Mouse (Mus musculus): ENCODE data around the gene Cd63. TPM values are rescaled to one million over a fixed set of nuclear protein-coding genes. Genes with fewer than 3 reads are reported as not detected.

Cd63 gene
- polyA plus RNA-seq, 1 experiment from 2014 or later = 794 TPM

- Histone ChIP-seq H3K9ac (ENCODE audit: low read depth, low read length) (no peak overlapping the region), H3K9me3 (ENCODE audit: control insufficient read depth, low read length) (no peaks in the 10 kb centered on the region), H3K4me2 (ENCODE audit: low read depth, low read length) (no peak overlapping the region; the same call in 1 of the 2 replicates), H3K27ac (ENCODE audit: low read length) (no peak overlapping the region), H3K36me3 (ENCODE audit: control insufficient read depth, insufficient read depth, low read length) (peaks cover 4% of the 10 kb centered on the region; the same call in 1 of the 2 replicates), H3K27me3 (replicated peaks; ENCODE audit: control insufficient read depth, insufficient read depth, low read length) (no peaks in the 10 kb centered on the region), H3K4me3 (ENCODE audit: low read length) (no peak overlapping the region), H3K4me1 (ENCODE audit: control insufficient read depth, insufficient read depth, low read length) (peaks cover 10% of the 10 kb centered on the region)
- ATAC-seq = no peak
- WGBS = 89% methylated on average over 4 of the region's 4 CpGs
Measured at GRCm38 (mm10) chr10:128912268-128912667, 11.5 kb downstream of the Cd63 start.

DNA sequence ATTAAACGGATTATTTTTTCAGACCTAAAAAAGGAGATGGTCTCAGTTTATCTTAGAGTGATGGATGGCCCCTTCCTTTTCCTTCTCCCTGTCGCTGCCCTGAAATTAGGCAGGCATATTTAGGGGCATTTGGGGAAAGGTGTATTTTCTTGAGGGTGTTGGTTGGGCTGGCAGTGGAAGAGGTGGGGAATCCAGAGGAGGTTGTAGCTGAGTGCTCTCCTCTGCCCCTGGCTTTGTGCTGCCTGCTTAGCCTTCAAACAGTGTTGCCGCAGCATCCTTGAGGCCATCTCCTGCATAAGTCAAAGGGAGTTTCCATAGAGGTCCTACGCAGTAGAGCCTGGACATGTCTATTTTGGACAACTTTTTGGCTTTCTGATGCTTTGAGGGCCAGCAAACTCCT is 12.0 kb downstream of the Cd63 start:
- Histone ChIP-seq H3K4me2 (ENCODE audit: low read depth, low read length) (no peak overlapping the region; the same call in 1 of the 2 replicates), H3K9ac (ENCODE audit: low read depth, low read length) (no peak overlapping the region)

DNA sequence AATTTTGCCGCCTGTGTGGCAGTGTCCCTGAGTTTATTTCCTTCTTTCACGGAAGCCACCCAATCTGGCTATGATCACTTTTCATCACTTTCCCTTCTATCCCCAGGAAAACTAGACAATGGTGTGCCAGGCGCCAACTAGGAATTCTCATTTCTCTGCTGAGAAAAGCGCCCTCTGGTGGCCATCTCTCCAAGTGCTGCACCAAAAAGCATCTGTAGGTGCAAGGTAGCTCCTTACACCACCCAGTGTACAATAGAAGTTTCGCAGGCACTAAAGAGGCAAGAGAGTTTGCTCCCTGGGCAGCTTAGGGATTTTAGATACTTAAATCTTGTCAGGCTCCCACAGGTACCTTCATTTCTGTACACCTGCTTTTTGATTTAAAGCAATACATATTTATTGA is 12.4 kb downstream of the Cd63 start:
- peaks cover 11% of the 10 kb centered on the region; the same call in 1 of the 2 replicates for H3K36me3 ChIP-seq (ENCODE audit: control insufficient read depth, insufficient read depth, low read length)
- H3K27me3 ChIP-seq (replicated peaks; ENCODE audit: control insufficient read depth, insufficient read depth, low read length) = no peaks in the 10 kb centered on the region
- no peaks in the 10 kb centered on the region for H3K9me3 ChIP-seq (ENCODE audit: control insufficient read depth, low read length)
- no peak overlapping the region for H3K4me3 ChIP-seq (ENCODE audit: low read length)
- ATAC-seq = no peak
- H3K9ac ChIP-seq (ENCODE audit: low read depth, low read length) = no peak overlapping the region
- H3K4me1 ChIP-seq (ENCODE audit: control insufficient read depth, insufficient read depth, low read length) = peaks cover 10% of the 10 kb centered on the region
- no peak overlapping the region for H3K4me2 ChIP-seq (ENCODE audit: low read depth, low read length)
- H3K27ac ChIP-seq (ENCODE audit: low read length) = no peak overlapping the region
- WGBS = 11% methylated on average over 5 of the region's 5 CpGs

More for the DNA sequence above, 12.0 kb downstream of the Cd63 start:
- peaks cover 8% of the 10 kb centered on the region; the same call in 1 of the 2 replicates for H3K36me3 ChIP-seq (ENCODE audit: control insufficient read depth, insufficient read depth, low read length)
- H3K9me3 ChIP-seq (ENCODE audit: control insufficient read depth, low read length) = no peaks in the 10 kb centered on the region
- no peak overlapping the region for H3K4me3 ChIP-seq (ENCODE audit: low read length)
- no peak overlapping the region for H3K27ac ChIP-seq (ENCODE audit: low read length)
- 74% methylated on average over 4 of the region's 4 CpGs for WGBS
- ATAC-seq = no peak
- H3K4me1 ChIP-seq (ENCODE audit: control insufficient read depth, insufficient read depth, low read length) = peaks cover 10% of the 10 kb centered on the region
- H3K27me3 ChIP-seq (replicated peaks; ENCODE audit: control insufficient read depth, insufficient read depth, low read length) = no peaks in the 10 kb centered on the region

- no peak overlapping the region for H3K4me3 ChIP-seq (ENCODE audit: low read length)
- no peak for ATAC-seq
- peaks cover 11% of the 10 kb centered on the region; the same call in 1 of the 2 replicates for H3K36me3 ChIP-seq (ENCODE audit: control insufficient read depth, insufficient read depth, low read length)
- no peak overlapping the region for H3K4me2 ChIP-seq (ENCODE audit: low read depth, low read length)
- H3K4me1 ChIP-seq (ENCODE audit: control insufficient read depth, insufficient read depth, low read length) = peaks cover 14% of the 10 kb centered on the region
- no peak overlapping the region for H3K27ac ChIP-seq (ENCODE audit: low read length)
- H3K9ac ChIP-seq (ENCODE audit: low read depth, low read length) = no peak overlapping the region
- no peaks in the 10 kb centered on the region for H3K27me3 ChIP-seq (replicated peaks; ENCODE audit: control insufficient read depth, insufficient read depth, low read length)
- WGBS = 86% methylated on average over 12 of the region's 12 CpGs
- H3K9me3 ChIP-seq (ENCODE audit: control insufficient read depth, low read length) = no peaks in the 10 kb centered on the region
Measured at GRCm38 (mm10) chr10:128913696-128914095, 12.9 kb downstream of the Cd63 start.

DNA sequence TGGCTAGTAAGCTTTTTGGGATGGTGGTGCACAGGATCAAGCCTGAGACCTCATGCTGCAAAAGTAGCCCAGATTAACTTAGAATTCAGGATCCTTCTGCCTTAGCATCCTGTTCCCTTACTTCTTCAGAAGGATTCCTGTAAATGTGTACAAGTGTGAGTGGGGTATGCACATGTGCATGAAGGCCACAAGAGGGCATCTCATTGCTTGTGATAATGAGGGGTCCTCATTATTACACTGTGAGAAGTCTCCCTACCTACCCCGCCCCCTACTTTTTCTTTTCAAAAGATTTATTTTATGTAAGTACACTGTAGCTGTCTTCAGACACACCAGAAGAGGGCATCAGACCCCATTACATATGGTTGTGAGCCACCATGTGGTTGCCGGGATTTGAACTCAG is 14.8 kb downstream of the Cd63 start:
- Histone ChIP-seq H3K4me2 (ENCODE audit: low read depth, low read length) (no peak overlapping the region), H3K9me3 (ENCODE audit: control insufficient read depth, low read length) (no peaks in the 10 kb centered on the region), H3K4me1 (ENCODE audit: control insufficient read depth, insufficient read depth, low read length) (peaks cover 28% of the 10 kb centered on the region), H3K27me3 (replicated peaks; ENCODE audit: control insufficient read depth, insufficient read depth, low read length) (no peaks in the 10 kb centered on the region), H3K4me3 (ENCODE audit: low read length) (no peak overlapping the region), H3K9ac (ENCODE audit: low read depth, low read length) (no peak overlapping the region), H3K36me3 (ENCODE audit: control insufficient read depth, insufficient read depth, low read length) (peaks cover 11% of the 10 kb centered on the region; the same call in 1 of the 2 replicates), H3K27ac (ENCODE audit: low read length) (no peak overlapping the region)
- WGBS = 85% methylated on average over 2 of the region's 2 CpGs
- no peak for ATAC-seq

DNA sequence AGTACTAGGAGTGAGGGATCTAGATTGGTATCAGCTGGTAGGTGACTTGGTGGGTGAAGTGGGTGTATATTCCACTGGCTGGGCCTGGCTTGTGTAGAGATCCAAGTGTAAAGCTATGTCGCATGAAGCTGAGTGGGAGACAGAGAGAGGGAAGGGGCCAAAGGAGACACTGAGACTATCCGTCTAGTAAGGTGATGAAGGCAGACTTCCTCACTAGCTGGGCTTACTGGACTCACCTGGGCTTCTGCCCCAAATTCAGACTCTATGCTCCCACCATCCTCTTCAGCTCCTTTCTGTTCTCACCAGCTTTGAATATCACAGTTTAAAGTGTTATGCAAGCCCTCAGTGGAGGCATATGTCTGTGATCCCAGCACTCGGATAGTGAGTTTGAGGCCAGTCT is 15.9 kb downstream of the Cd63 start:
- 90% methylated on average over 3 of the region's 3 CpGs for WGBS
- H3K4me2 ChIP-seq (ENCODE audit: low read depth, low read length) = no peak overlapping the region
- H3K27me3 ChIP-seq (replicated peaks; ENCODE audit: control insufficient read depth, insufficient read depth, low read length) = no peaks in the 10 kb centered on the region
- no peak for ATAC-seq
- peaks cover 11% of the 10 kb centered on the region; the same call in 1 of the 2 replicates for H3K36me3 ChIP-seq (ENCODE audit: control insufficient read depth, insufficient read depth, low read length)
- no peak overlapping the region for H3K27ac ChIP-seq (ENCODE audit: low read length)
- H3K9me3 ChIP-seq (ENCODE audit: control insufficient read depth, low read length) = no peaks in the 10 kb centered on the region
- H3K4me3 ChIP-seq (ENCODE audit: low read length) = no peak overlapping the region
- no peak overlapping the region for H3K9ac ChIP-seq (ENCODE audit: low read depth, low read length)
- H3K4me1 ChIP-seq (ENCODE audit: control insufficient read depth, insufficient read depth, low read length) = peaks cover 27% of the 10 kb centered on the region

- Histone ChIP-seq H3K4me3 (ENCODE audit: low read length) (no peak overlapping the region), H3K4me2 (ENCODE audit: low read depth, low read length) (no peak overlapping the region), H3K9me3 (ENCODE audit: control insufficient read depth, low read length) (no peaks in the 10 kb centered on the region), H3K4me1 (ENCODE audit: control insufficient read depth, insufficient read depth, low read length) (peaks cover 35% of the 10 kb centered on the region), H3K9ac (ENCODE audit: low read depth, low read length) (no peak overlapping the region), H3K27me3 (replicated peaks; ENCODE audit: control insufficient read depth, insufficient read depth, low read length) (no peaks in the 10 kb centered on the region), H3K27ac (ENCODE audit: low read length) (no peak overlapping the region), H3K36me3 (ENCODE audit: control insufficient read depth, insufficient read depth, low read length) (peaks cover 11% of the 10 kb centered on the region; the same call in 1 of the 2 replicates)
- 88% methylated on average over 6 of the region's 6 CpGs for WGBS
- no peak for ATAC-seq
Measured at GRCm38 (mm10) chr10:128917400-128917799, 16.6 kb downstream of the Cd63 start.

- Histone ChIP-seq H3K9me3 (ENCODE audit: control insufficient read depth, low read length) (no peaks in the 10 kb centered on the region), H3K36me3 (ENCODE audit: control insufficient read depth, insufficient read depth, low read length) (peaks cover 11% of the 10 kb centered on the region; the same call in 1 of the 2 replicates), H3K9ac (ENCODE audit: low read depth, low read length) (no peak overlapping the region), H3K4me3 (ENCODE audit: low read length) (no peak overlapping the region), H3K4me2 (ENCODE audit: low read depth, low read length) (0 out of 2 replicates have a peak overlapping the region, but pooled peaks have one; percentile 34), H3K27ac (ENCODE audit: low read length) (peak overlapping the region; percentile 79), H3K27me3 (replicated peaks; ENCODE audit: control insufficient read depth, insufficient read depth, low read length) (no peaks in the 10 kb centered on the region), H3K4me1 (ENCODE audit: control insufficient read depth, insufficient read depth, low read length) (peaks cover 35% of the 10 kb centered on the region)
- ATAC-seq = no peak
- whole genome bisulfite sequencing = 80% methylated on average over 7 of the region's 7 CpGs
Measured at GRCm38 (mm10) chr10:128918246-128918645, 17.5 kb downstream of the Cd63 start.

GRCm38 (mm10) chr10:128919203-128919631 is 18.4 kb downstream of the Cd63 start:
- ATAC-seq = peak; percentile 78
- H3K9ac ChIP-seq (ENCODE audit: low read depth, low read length) = peak overlapping the region; percentile 23; the same call in 1 of the 2 replicates
- 0 out of 2 replicates have a peak, but pooled peaks cover 8% of the 10 kb centered on the region for H3K36me3 ChIP-seq (ENCODE audit: control insufficient read depth, insufficient read depth, low read length)
- no peaks in the 10 kb centered on the region for H3K9me3 ChIP-seq (ENCODE audit: control insufficient read depth, low read length)
- WGBS = 14% methylated on average over 6 of the region's 6 CpGs
- H3K27ac ChIP-seq (ENCODE audit: low read length) = peak overlapping the region; percentile 79
- H3K4me3 ChIP-seq (ENCODE audit: low read length) = no peak overlapping the region
- peak overlapping the region; percentile 34; the same call in 1 of the 2 replicates for H3K4me2 ChIP-seq (ENCODE audit: low read depth, low read length)
- H3K27me3 ChIP-seq (replicated peaks; ENCODE audit: control insufficient read depth, insufficient read depth, low read length) = no peaks in the 10 kb centered on the region
- peaks cover 43% of the 10 kb centered on the region for H3K4me1 ChIP-seq (ENCODE audit: control insufficient read depth, insufficient read depth, low read length)

GRCm38 (mm10) chr10:128919966-128920365 is 19.2 kb downstream of the Cd63 start:
- Histone ChIP-seq H3K4me3 (ENCODE audit: low read length) (no peak overlapping the region), H3K4me2 (ENCODE audit: low read depth, low read length) (no peak overlapping the region), H3K9me3 (ENCODE audit: control insufficient read depth, low read length) (no peaks in the 10 kb centered on the region), H3K27ac (ENCODE audit: low read length) (peak overlapping the region; percentile 79), H3K36me3 (ENCODE audit: control insufficient read depth, insufficient read depth, low read length) (0 out of 2 replicates have a peak, but pooled peaks cover 8% of the 10 kb centered on the region), H3K27me3 (replicated peaks; ENCODE audit: control insufficient read depth, insufficient read depth, low read length) (no peaks in the 10 kb centered on the region), H3K9ac (ENCODE audit: low read depth, low read length) (0 out of 2 replicates have a peak overlapping the region, but pooled peaks have one; percentile 23), H3K4me1 (ENCODE audit: control insufficient read depth, insufficient read depth, low read length) (peaks cover 43% of the 10 kb centered on the region)
- no peak for ATAC-seq
- WGBS = 76% methylated on average over 7 of the region's 7 CpGs

Measured in intestine, embryonic 16.5 days (tissue).